Mouse (Mus musculus): ENCODE results near the gene Tapbp. TPM values are rescaled to one million over a fixed set of nuclear protein-coding genes. Genes with fewer than 3 reads are reported as not detected.
"Not testable (repeated sequence)": the region's sequence is repeated elsewhere in the genome, so short reads cannot be mapped to it uniquely, and the experiment has no call there.

The Tapbp gene
- 28.1 and 29.1 TPM in 2 replicates for polyA plus RNA-seq (2014; fragmentation: Nextera tagmentation; extraction: Ambion mirVana)

DNA sequence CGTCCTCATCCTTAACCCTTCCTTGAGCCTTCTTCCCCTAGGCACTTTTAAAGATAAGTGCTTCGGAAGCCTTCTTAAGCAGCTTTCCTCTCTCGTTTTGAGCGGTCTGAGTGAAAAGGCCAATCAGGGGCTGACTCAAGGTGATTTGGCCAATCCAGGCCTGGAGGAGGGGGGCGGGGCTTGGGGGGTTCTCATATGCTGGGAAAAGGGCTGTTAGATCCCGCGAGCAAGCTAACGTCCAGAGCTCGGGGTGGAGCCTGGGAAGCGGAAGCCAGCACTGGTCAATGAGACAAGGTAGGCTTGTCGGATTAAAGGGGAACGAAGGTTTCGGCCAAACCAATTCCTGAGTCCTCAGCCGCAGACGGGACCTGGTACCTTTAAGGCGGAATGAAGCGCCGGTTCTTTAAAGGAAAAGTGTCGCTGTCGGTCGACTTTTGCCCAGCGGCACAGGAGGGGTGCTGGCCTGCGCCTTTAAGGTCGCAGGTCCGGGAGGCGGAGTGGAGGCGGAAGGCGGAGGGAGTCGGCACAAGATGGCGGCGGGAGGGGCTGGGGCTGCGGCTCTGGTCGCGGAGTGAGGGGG is at the start of gene Tapbp, which contains the start of gene Zbtb22:
Gene Tapbp, plus strand, starts transcription at position 229 of the 580 bp plus-strand sequence.
Gene Zbtb22, plus strand, starts transcription at position 234 of the 580 bp plus-strand sequence.
- peak; percentile 92 for DNase-seq (ENCODE audit: low spot score)
- peaks cover 28% of the 10 kb centered on the region for H3K4me1 ChIP-seq (replicated peaks; ENCODE audit: control insufficient read depth, insufficient read depth, low read length)
- no peaks in the 10 kb centered on the region for H3K27me3 ChIP-seq (replicated peaks; ENCODE audit: control insufficient read depth, insufficient read depth, low read length)
- peak within 1 kb of the TSS; percentile 78 for H3K27ac ChIP-seq (ENCODE audit: low read depth, low read length)
- H3K4me3 ChIP-seq (ENCODE audit: low read depth, low read length) = peak within 1 kb of the TSS; percentile 66
- H3K4me2 ChIP-seq = peak within 1 kb of the TSS; percentile 76
- H3K9ac ChIP-seq (ENCODE audit: low read depth, low read length) = peak within 1 kb of the TSS; percentile 60
- H3K9me3 ChIP-seq (ENCODE audit: control insufficient read depth, low read length) = 0 out of 2 replicates have a peak, but pooled peaks cover 2% of the 10 kb centered on the region
- H3K36me3 ChIP-seq (ENCODE audit: control insufficient read depth, insufficient read depth, low read length) = peaks cover 50% of the 10 kb centered on the region
- WGBS = under 1% methylated on average over 34 of the region's 34 CpGs
- peak; percentile 85 for ATAC-seq (replicated peaks; ENCODE audit: low FRiP score)

DNA sequence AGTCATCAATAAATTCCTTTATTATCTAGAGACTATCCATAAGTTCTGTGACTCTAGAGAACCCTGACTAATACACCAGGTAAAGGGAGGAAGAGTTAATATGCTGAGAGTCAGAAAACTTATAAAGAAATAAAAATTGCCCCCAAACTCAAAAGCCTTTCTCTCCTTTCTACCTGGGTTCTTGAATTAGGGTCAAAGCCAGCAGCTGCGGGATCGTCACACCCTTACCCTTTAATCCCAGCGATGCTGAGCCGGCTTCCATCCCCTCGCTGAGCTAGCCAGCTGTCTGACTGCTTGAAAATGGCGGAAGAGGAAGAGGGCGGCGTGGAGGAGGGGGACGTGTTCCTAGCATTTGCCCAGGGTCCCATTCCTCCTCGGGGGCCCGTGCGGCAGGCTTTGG is 42.2 kb upstream of the Tapbp start, which contains the start of gene Gm7029:
Gene Gm7029, plus strand, starts transcription at position 301 of the 400 bp plus-strand sequence.
- not testable (repeated sequence) for H3K36me3 ChIP-seq (ENCODE audit: control insufficient read depth, insufficient read depth, low read length); H3K9me3 ChIP-seq (ENCODE audit: control insufficient read depth, low read length); DNase-seq (ENCODE audit: low spot score); H3K4me3 ChIP-seq (ENCODE audit: low read depth, low read length); H3K27me3 ChIP-seq (replicated peaks; ENCODE audit: control insufficient read depth, insufficient read depth, low read length); H3K4me2 ChIP-seq; H3K27ac ChIP-seq (ENCODE audit: low read depth, low read length); H3K9ac ChIP-seq (ENCODE audit: low read depth, low read length); ATAC-seq (replicated peaks; ENCODE audit: low FRiP score); H3K4me1 ChIP-seq (replicated peaks; ENCODE audit: control insufficient read depth, insufficient read depth, low read length)
- WGBS = 81% methylated on average over 3 of the region's 12 CpGs

DNA sequence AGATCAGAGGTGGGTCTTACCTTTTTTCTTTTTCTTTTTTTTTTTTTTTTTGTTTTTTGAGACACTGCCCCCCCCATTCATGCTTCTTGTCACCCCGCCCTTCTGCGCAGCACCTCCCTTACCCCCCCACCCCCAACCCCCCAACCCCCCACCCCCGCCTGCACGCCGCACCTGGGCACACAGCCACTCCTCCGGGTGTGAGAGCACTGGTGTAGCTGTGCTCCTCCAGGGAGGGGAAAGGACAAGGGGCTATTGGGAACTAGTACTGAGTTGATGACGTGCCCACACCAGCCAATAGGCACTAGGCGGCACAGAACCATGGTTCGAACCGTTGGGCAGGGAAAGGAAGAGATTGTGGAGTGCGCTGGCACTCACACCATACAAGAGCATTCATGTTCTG is 41.3 kb upstream of the Tapbp start:
- H3K4me1 ChIP-seq (replicated peaks; ENCODE audit: control insufficient read depth, insufficient read depth, low read length) = no peaks in the 10 kb centered on the region
- no peaks in the 10 kb centered on the region for H3K27me3 ChIP-seq (replicated peaks; ENCODE audit: control insufficient read depth, insufficient read depth, low read length)
- no peak overlapping the region for H3K27ac ChIP-seq (ENCODE audit: low read depth, low read length)
- WGBS = 88% methylated on average over 11 of the region's 11 CpGs
- H3K4me2 ChIP-seq = no peak overlapping the region
- no peak overlapping the region for H3K4me3 ChIP-seq (ENCODE audit: low read depth, low read length)
- no peak overlapping the region for H3K9ac ChIP-seq (ENCODE audit: low read depth, low read length)
- H3K36me3 ChIP-seq (ENCODE audit: control insufficient read depth, insufficient read depth, low read length) = peaks cover 8% of the 10 kb centered on the region
- ATAC-seq (replicated peaks; ENCODE audit: low FRiP score) (no peak), DNase-seq (ENCODE audit: low spot score) (peak; percentile 22)
- no peaks in the 10 kb centered on the region for H3K9me3 ChIP-seq (ENCODE audit: control insufficient read depth, low read length)

DNA sequence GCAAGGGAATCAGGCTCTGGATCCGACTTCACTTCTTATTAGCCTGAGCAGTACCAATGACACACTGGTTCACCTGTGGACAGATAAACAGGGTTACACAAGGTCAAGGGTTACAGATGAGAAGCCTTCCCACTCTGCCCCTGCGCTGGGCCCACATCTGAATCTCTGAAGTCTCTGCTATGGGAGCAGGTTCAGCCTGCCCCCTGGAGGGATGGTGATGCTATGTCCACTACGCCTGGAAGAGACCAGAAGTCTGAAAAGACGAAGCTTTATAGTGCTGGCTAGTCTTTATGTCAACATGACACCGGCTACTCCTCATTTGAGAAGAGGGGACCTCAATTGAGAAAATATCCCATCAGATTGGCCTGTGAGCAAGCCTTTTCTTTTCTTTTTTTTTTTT is 39.9 kb upstream of the Tapbp start:
- H3K27me3 ChIP-seq (replicated peaks; ENCODE audit: control insufficient read depth, insufficient read depth, low read length); H3K9me3 ChIP-seq (ENCODE audit: control insufficient read depth, low read length); H3K9ac ChIP-seq (ENCODE audit: low read depth, low read length); H3K27ac ChIP-seq (ENCODE audit: low read depth, low read length); ATAC-seq (replicated peaks; ENCODE audit: low FRiP score); H3K4me2 ChIP-seq; H3K4me1 ChIP-seq (replicated peaks; ENCODE audit: control insufficient read depth, insufficient read depth, low read length); H3K4me3 ChIP-seq (ENCODE audit: low read depth, low read length): not testable (repeated sequence)
- WGBS = 77% methylated on average over 5 of the region's 5 CpGs
- DNase-seq (ENCODE audit: low spot score) = peak; percentile 32
- peaks cover 15% of the 10 kb centered on the region for H3K36me3 ChIP-seq (ENCODE audit: control insufficient read depth, insufficient read depth, low read length)

DNA sequence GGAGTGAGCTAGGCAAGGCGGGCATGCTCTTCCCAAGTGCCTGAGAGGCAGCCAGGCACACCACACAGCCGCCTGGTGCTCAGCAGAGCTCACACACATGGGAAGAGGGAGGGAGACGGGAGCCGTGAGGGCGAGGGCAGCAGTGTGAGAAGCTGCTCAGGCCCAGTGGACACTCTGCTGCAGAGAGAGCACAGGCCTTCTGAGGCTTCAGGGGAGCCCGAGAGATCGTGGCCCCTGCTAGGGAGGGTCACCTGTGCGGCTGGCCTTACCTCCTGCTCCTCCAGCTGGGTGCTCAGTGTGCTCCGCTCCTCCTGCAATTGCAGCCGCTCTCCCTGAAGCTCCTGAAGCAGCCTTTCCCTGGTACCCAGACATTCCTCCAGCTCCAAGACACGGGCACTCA is 31.4 kb upstream of the Tapbp start:
- DNase-seq (ENCODE audit: low spot score); H3K9me3 ChIP-seq (ENCODE audit: control insufficient read depth, low read length); H3K4me3 ChIP-seq (ENCODE audit: low read depth, low read length); H3K4me2 ChIP-seq; H3K27ac ChIP-seq (ENCODE audit: low read depth, low read length); H3K9ac ChIP-seq (ENCODE audit: low read depth, low read length); H3K27me3 ChIP-seq (replicated peaks; ENCODE audit: control insufficient read depth, insufficient read depth, low read length); ATAC-seq (replicated peaks; ENCODE audit: low FRiP score): not testable (repeated sequence)
- Histone ChIP-seq H3K36me3 (ENCODE audit: control insufficient read depth, insufficient read depth, low read length) (peaks cover 28% of the 10 kb centered on the region), H3K4me1 (replicated peaks; ENCODE audit: control insufficient read depth, insufficient read depth, low read length) (peaks cover 15% of the 10 kb centered on the region)
- 87% methylated on average over 10 of the region's 11 CpGs for WGBS

DNA sequence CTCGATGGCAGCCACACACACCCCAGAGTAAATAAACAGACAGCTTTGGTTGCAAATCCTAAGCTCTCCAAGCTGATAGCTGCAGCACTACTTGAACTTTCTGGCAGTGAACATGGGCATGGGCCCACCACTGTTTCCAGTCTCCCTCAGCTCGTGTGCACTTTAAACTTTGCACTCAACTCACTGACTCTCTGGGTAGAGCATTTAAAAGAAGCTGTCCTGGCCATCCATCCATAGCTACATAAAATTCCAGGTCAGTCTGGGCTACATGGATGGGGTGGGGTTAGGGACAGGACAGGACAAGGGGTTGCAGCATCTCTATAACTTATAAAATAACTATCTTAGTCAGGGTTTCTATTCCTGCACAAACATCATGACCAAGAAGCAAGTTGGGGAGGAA is 27.9 kb upstream of the Tapbp start:
- DNase-seq (ENCODE audit: low spot score); H3K9ac ChIP-seq (ENCODE audit: low read depth, low read length); H3K27ac ChIP-seq (ENCODE audit: low read depth, low read length); H3K4me3 ChIP-seq (ENCODE audit: low read depth, low read length); ATAC-seq (replicated peaks; ENCODE audit: low FRiP score); H3K9me3 ChIP-seq (ENCODE audit: control insufficient read depth, low read length); H3K27me3 ChIP-seq (replicated peaks; ENCODE audit: control insufficient read depth, insufficient read depth, low read length); H3K36me3 ChIP-seq (ENCODE audit: control insufficient read depth, insufficient read depth, low read length): not testable (repeated sequence)
- H3K4me1 ChIP-seq (replicated peaks; ENCODE audit: control insufficient read depth, insufficient read depth, low read length) = peaks cover 15% of the 10 kb centered on the region
- 44% methylated on average over 2 of the region's 2 CpGs for WGBS
- peak overlapping the region; percentile 80 for H3K4me2 ChIP-seq

DNA sequence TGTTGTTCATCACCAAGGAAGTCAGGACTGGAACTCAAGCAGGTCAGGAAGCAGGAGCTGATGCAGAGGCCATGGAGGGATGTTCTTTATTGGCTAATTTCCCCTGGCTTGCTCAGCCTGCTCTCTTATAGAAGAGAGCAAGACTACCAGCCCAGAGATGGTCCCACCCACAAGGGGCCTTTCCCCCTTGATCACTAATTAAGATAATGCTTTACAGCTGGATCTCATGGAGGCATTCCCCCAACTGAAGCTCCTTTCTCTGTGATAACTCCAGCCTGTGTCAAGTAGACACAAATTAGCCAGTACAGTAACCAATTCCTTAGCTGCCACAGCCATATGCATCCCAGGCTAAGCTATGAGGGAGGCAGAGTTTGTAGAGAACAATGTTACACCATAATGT is 27.5 kb upstream of the Tapbp start:
- not testable (repeated sequence) for ATAC-seq (replicated peaks; ENCODE audit: low FRiP score); H3K9ac ChIP-seq (ENCODE audit: low read depth, low read length); DNase-seq (ENCODE audit: low spot score); H3K36me3 ChIP-seq (ENCODE audit: control insufficient read depth, insufficient read depth, low read length); H3K27me3 ChIP-seq (replicated peaks; ENCODE audit: control insufficient read depth, insufficient read depth, low read length); H3K27ac ChIP-seq (ENCODE audit: low read depth, low read length); H3K9me3 ChIP-seq (ENCODE audit: control insufficient read depth, low read length)
- Histone ChIP-seq H3K4me1 (replicated peaks; ENCODE audit: control insufficient read depth, insufficient read depth, low read length) (peaks cover 15% of the 10 kb centered on the region), H3K4me2 (peak overlapping the region; percentile 80), H3K4me3 (ENCODE audit: low read depth, low read length) (peak overlapping the region; percentile 77; the same call in 1 of the 2 replicates)

DNA sequence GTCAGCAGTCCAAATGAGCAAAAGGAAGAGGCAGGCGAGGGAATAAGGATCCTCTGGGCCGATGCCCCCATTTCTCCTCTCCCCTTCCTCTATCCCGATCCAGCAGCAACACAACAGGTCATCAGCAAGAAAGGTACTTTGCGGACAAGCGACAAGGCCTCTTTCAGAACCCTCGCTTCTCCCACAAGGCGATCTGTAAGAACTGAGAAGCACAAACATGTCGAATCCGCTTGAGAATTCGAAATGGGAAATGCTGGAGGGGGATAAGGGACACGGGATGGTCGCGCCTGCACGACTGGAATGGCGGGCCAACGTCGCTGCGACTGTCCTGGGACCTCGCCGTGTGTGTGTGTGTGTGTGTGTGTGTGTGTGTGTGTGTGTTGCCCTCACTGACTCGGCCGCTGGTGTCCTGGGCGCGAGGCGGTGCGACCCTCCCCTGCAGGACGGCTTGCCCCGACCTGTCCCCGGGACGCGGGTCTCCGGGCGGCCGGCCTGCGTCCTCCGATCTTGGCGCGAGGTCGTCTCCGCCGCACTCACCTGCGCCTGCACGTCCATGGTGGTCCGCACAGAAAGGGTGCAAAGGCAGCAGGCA is 25.7 kb upstream of the Tapbp start:
- DNase-seq (ENCODE audit: low spot score); H3K27me3 ChIP-seq (replicated peaks; ENCODE audit: control insufficient read depth, insufficient read depth, low read length); H3K9me3 ChIP-seq (ENCODE audit: control insufficient read depth, low read length); H3K36me3 ChIP-seq (ENCODE audit: control insufficient read depth, insufficient read depth, low read length): not testable (repeated sequence)
- ATAC-seq (replicated peaks; ENCODE audit: low FRiP score) = peak; percentile 35
- under 1% methylated on average over 43 of the region's 44 CpGs for WGBS
- peak overlapping the region; percentile 80 for H3K4me2 ChIP-seq
- H3K9ac ChIP-seq (ENCODE audit: low read depth, low read length) = peak overlapping the region; percentile 84
- peaks cover 15% of the 10 kb centered on the region for H3K4me1 ChIP-seq (replicated peaks; ENCODE audit: control insufficient read depth, insufficient read depth, low read length)
- peak overlapping the region; percentile 77 for H3K4me3 ChIP-seq (ENCODE audit: low read depth, low read length)
- H3K27ac ChIP-seq (ENCODE audit: low read depth, low read length) = peak overlapping the region; percentile 51

All from liver, embryonic 11.5 days (tissue).